Mouse (Mus musculus) monocyte, adult 5-6 weeks (primary cell): ENCODE measurements around the gene Snapc3. TPM values are rescaled to one million over a fixed set of nuclear protein-coding genes. Genes with fewer than 3 reads are reported as not detected.

Experiments used
- total RNA-seq: library from RNA; stranded (forward); fragments of 200-1000, 200-491, 200-594 nt; gene quantifications from 3 replicates; pipeline ENCODE4 v1.2.3, GENCODE M21; 2017

Snapc3 gene
- total RNA-seq, 1 experiment from 2014 or later: 31.8 TPM

Other genes with a start within 250 kb of the Snapc3 start
- 21.4 to 51.4 TPM (median 30.0 TPM) in 3 replicates for gene Ttc39b, start 93.5 kb upstream of the Snapc3 start, total RNA-seq
- 133 to 185 TPM (median 138 TPM) in 3 replicates for gene Psip1, start 68.7 kb downstream of the Snapc3 start, total RNA-seq
- gene Ccdc171, start 107.8 kb downstream of the Snapc3 start, total RNA-seq: 20.6 to 27.2 TPM (median 24.0 TPM) in 3 replicates